Mouse (Mus musculus) retina, postnatal 7 days (tissue): ENCODE data around the gene Actr10.

Source experiments
- DNase-seq: peaks from one replicate; pipeline ENCODE4 v3.0.0-alpha.2; 2012; ENCODE audit warnings: low read depth, low spot score

Gene Actr10

GRCm38 (mm10) chr12:70937571-70938384 lies at the start of gene Actr10:
Gene Actr10 (plus strand): TSS chr12:70937857.
- peak; percentile 94 for DNase-seq

DNA sequence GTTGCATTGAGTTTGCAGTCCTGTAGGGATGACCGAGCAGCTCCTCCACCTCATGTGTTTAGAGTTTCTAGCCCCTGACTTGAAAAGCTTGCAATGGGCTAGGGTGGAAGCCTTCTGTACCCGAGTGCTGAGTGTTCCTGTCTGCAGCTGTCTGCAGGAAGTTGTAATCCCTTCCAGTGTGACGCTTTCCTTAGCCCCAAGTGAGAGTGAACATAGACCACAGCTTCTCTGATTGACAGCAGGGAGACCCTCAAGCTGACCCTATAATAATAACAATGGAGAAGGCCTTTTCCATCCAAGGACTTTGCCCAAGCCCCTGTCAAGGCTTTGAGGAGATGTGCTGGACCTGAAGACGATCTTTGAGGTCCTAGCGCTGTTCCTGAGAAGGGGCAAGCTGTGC lies 47.3 kb upstream of the Actr10 start:
- DNase-seq: no peak

- no peak for DNase-seq
Measured at GRCm38 (mm10) chr12:70890874-70891470, 46.7 kb upstream of the Actr10 start.

- DNase-seq: no peak
Measured at GRCm38 (mm10) chr12:70895275-70895674, 42.4 kb upstream of the Actr10 start.

- DNase-seq: no peak
Measured at GRCm38 (mm10) chr12:70896068-70896467, 41.6 kb upstream of the Actr10 start.

- DNase-seq: no peak
Measured at GRCm38 (mm10) chr12:70897434-70897833, 40.2 kb upstream of the Actr10 start.

- DNase-seq: no peak
Measured at GRCm38 (mm10) chr12:70898450-70898849, 39.2 kb upstream of the Actr10 start.

- no peak for DNase-seq
Measured at GRCm38 (mm10) chr12:70904471-70904870, 33.2 kb upstream of the Actr10 start.

GRCm38 (mm10) chr12:70906867-70907266 lies 30.8 kb upstream of the Actr10 start:
- DNase-seq: no peak

GRCm38 (mm10) chr12:70907651-70908050 lies 30.0 kb upstream of the Actr10 start:
- no peak for DNase-seq

- DNase-seq: no peak
Measured at GRCm38 (mm10) chr12:70908076-70908475, 29.6 kb upstream of the Actr10 start.

DNA sequence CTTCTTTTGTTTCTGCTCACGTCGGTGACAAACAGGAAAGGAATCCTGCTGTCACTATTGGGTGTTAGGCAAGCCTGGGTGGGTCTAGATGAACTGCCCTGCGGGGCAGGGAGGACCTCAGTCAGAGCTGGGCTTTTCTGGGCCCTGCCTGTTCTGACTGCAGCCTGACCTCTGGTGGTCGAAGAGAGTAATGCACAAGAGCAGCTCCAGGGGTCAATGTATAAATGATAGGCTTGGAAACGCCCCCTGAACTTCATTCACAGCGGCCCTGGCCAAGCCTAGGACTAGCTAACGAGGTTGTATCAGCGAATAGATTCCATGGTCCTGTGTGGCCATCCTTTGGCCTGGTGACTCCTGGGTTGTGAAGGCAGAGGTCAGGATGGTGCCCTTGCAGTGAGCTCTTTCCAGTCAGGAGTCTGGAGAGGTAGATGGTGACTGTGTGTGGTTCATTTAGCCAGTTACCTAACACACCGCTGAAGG lies 27.4 kb upstream of the Actr10 start:
- peak; percentile 68 for DNase-seq

DNA sequence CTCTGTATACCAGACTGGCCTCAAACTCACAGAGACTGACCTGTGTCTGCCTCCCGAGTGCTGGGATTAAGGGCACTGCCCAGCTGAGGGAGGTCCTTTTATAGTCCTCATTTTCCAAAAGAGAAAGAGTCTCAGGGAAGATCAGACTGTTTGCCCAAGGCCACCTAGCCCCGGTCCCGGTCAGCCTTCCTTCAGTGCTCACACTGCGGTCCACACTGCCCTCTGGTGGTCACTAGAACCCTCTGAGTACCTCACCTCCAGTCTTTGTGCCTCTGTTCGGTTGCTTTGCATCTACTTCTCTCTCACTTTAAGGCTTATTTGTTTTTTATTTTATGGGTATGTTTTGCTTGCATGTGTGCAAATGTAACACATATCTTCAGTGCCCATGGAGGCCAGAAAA lies 26.6 kb upstream of the Actr10 start:
- DNase-seq: peak; percentile 74

DNA sequence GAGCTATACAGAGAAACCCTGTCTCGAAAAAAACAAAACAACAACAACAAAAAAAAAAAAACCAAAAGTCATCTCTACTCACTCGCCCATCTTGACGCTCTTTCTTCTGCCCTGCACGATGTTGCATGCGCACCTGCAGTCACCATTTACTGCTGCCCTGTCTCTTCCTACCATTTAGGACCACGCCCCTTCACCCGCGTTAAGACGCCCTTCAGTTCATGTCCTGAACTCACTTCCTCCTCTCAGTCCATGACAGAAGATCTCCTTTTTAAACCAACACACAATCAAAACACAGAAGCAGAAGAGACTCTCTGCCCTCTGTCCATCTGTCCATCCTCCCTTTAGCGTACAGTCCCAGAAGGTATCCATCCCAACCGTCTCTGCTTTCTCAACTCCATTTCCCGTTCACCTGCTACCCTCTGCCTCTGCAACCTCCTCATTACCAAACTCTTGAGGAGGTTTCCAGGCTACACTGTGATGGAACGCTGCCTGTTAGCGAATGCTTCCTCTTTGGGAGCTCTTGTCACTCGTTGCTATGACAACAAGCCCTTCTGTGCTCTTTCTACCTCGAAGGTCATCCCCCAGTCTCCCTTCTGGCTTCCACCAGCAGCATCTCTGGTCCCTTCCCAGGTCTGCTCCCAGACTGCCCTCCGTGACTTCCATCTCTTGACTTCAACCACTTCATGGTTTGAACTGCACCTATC lies 25.8 kb upstream of the Actr10 start:
- DNase-seq: no peak

GRCm38 (mm10) chr12:70913429-70913828 lies 24.2 kb upstream of the Actr10 start:
- DNase-seq: no peak

- no peak for DNase-seq
Measured at GRCm38 (mm10) chr12:70914387-70914786, 23.3 kb upstream of the Actr10 start.

GRCm38 (mm10) chr12:70929781-70930180 lies 7.9 kb upstream of the Actr10 start:
- DNase-seq: no peak

DNA sequence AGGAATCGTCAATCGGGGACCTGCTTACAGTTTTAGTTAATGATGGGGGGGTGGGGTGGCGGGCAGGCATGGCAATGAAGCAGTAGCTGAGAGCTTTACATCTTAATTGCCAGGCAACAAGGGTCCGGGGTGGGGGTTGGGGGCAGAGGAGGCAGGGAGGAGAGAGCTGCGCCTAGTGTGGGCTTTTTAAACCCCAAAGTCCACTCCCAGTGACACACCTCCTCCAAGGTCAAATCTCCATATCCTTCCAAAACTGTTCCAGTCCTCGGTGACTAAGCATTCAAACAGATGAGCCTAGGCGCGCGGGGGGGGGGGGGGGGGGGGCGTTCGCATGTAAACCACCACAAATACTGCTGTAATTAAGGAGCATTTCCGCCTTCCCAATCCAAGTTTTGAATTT lies 507 bp upstream of the Actr10 start:
- no peak for DNase-seq

- no peak for DNase-seq
Measured at GRCm38 (mm10) chr12:70940806-70941205, 3.1 kb downstream of the Actr10 start.

DNA sequence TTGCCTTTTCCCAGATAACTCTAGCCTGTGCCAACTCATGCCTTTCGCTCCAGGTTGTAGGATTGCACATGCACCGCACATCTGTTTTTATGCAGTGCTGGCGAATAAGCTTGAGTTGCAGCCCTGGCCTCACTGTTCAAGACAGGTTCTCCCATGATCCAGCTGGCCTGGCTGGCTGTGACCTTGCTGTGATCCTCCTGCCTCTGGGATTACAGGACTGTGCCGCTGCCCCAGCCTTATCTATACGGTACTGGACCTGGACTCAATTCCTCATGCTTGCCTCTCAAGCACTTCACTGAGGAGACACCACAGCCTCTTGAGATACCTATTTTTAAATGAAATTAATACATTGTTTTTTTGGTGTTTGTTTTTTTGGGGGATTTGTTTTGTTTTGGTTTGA lies 6.5 kb downstream of the Actr10 start:
- no peak for DNase-seq

DNA sequence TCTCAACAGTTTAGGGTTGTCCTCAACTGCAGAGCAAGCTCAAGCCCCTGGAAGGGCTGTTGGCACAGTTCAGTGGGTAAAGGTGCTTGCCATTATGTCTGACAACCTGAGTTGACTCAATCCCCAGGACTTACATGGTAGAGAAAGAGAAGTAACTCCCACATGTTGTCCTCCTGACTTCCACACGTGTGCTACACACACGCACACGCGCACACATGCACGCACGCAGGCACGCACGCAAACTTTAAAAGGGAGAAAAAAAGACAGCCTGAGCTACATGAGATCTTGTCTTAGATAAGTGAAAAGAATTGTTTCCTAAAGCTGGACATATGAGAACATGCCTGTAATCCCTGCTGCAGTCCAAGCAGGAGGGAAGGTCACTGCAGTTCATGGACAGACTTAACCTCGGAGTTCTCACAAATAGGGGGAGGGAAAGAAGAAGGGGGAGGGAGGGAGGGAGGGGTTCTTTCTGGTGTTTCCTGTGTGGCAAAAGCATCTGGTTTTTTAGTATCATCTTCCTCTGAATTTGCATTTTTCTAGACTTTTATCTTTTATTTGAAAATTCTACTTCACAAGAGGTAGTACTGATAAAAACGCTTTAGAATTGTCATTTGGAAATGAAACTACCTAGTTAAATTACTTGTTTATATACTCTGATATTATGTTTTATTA lies 9.1 kb downstream of the Actr10 start:
- no peak for DNase-seq

- DNase-seq: no peak
Measured at GRCm38 (mm10) chr12:70958640-70959039, 21.0 kb downstream of the Actr10 start.
